Mouse (Mus musculus) ES-E14 (cell line): ENCODE measurements around the gene Phykpl.

Source experiments
- CHD2 ChIP-seq: IDR thresholded peaks from 2 replicates; pipeline ENCODE4 v1.6.1; 2014; ENCODE audit warnings: mild to moderate bottlenecking, low read depth, low read length, inconsistent platforms
- HCFC1 ChIP-seq: IDR thresholded peaks from 2 replicates; pipeline ENCODE4 v1.6.1; 2012; ENCODE audit warnings: low read length, inconsistent platforms, borderline replicate concordance; ENCODE audit not compliant: insufficient read depth
- MAFK ChIP-seq: IDR thresholded peaks from 2 replicates; pipeline ENCODE4 v1.6.1; 2014; ENCODE audit warnings: mild to moderate bottlenecking, low read depth, low read length, inconsistent platforms; ENCODE audit not compliant: insufficient read depth

DNA sequence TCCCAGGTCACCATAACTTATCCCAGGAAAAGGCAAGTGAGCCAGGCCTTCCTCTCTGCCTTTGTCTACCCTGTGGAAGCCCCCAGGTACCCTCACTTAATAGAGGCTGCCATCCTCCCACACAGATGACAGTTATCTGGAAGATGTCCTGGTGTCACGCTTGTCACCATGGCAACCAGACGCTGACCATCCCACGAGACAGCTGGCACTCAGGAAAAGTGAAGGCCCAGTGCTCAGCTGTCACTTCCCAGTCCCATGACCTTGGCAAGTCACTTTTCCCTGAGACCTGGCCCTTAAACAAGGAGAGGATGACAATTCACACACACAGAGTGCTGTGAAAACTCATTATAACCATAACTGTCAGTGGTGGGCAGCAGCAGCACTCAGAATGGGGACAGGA, 32.5 kb upstream of the Phykpl start:
- TF ChIP-seq MAFK, result no peak
- TF ChIP-seq HCFC1, result no peak
- TF ChIP-seq CHD2, result no peak
